Mouse (Mus musculus): ENCODE measurements at regions not wholly inside any gene's neighbourhood (a gene's known extent, or its start where the extent isn't known, plus 50 kb on each side); places are given as distances from the start of the nearest gene placed in this dataset.

DNA sequence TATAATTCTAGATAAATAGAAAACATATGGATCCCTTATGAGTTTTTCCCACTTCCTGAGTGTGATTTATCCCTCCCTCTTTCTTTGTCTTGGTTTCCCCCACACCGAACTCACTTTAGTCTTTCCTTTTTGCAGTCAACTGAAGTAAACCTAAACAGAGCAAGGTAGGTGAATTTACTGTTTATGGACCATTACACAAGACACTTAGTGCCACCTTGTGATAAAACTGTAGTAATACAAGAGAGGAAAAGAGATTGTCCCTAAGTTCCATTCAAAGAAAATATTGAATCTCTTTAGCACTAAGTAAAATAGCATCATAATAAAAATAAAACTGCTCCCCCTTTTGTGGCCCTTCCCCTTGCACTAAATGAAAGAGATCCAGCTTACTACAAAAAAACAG is 88.4 kb downstream of the B3gnt5 start:
- no peak overlapping the region for H3K27ac ChIP-seq (ENCODE audit: insufficient read depth, low read depth)
- in situ Hi-C loops (cut with MboI; ENCODE audit: low pct_ligation_motif_present, low pct_unique_long_range_greater_than_20kb, low sequenced_read_pairs), result loop anchor here (25.0 kb wide), 1 partner anchor 711 kb away; no protein-coding TSS in a partner anchor
- H3K9ac ChIP-seq (ENCODE audit: insufficient read depth, low read depth), result no peak overlapping the region
- TF ChIP-seq POLR2AphosphoS2 (IDR thresholded peaks at IDR 0.05; ENCODE audit: low read depth, low read length) (no peak), RAD21 (IDR thresholded peaks at IDR 0.05; ENCODE audit: low read depth, low read length) (peak; percentile 97), ZC3H11A (IDR thresholded peaks at IDR 0.05; ENCODE audit: low read depth, low read length) (peak; percentile 84; the same call in 1 of the 2 replicates), SMC3 (IDR thresholded peaks at IDR 0.05; ENCODE audit: low read depth, low read length) (peak; percentile 95), CTCF (conservative IDR thresholded peaks at IDR 0.05 in 1 of 2, IDR thresholded peaks at IDR 0.05 in 1 of 2; ENCODE audit: low read depth in 2 of 2, low read length in 2 of 2) (peak; percentile 44 to 93; a peak in 3 of 4 replicates), TBP (conservative IDR thresholded peaks at IDR 0.05; ENCODE audit: low read depth, low read length) (no peak)
- dilution Hi-C loops (cut with MboI; ENCODE audit: extremely low pct_ligation_motif_present, extremely low pct_unique_long_range_greater_than_20kb, low sequenced_read_pairs), result no loop called here
- no peaks in the 10 kb centered on the region for H3K79me2 ChIP-seq (replicated peaks; ENCODE audit: control insufficient read depth, extremely low read depth, insufficient read depth, poor library complexity, severe bottlenecking)
- H3K4me3 ChIP-seq (replicated peaks in 1 of 3; ENCODE audit: low read depth in 2 of 3, low read length in 2 of 3, poor library complexity in 1 of 3), result no peak overlapping the region
- peaks cover 3% of the 10 kb centered on the region for H3K9me3 ChIP-seq (replicated peaks; ENCODE audit: low read length)
- H3K4me2 ChIP-seq (ENCODE audit: insufficient read depth, low read depth, poor library complexity, severe bottlenecking), result no peak overlapping the region
- H3K27me3 ChIP-seq (replicated peaks), result no peaks in the 10 kb centered on the region
- H3K4me1 ChIP-seq (ENCODE audit: control insufficient read depth in 1 of 2, insufficient read depth in 2 of 2), result peaks cover 0 to 4% of the 10 kb centered on the region in 2 experiments; a peak in 1 of 4 replicates
- H3K36me3 ChIP-seq (replicated peaks in 1 of 2; ENCODE audit: control insufficient read depth in 1 of 2, insufficient read depth in 1 of 2, low read length in 1 of 2), result no peaks in the 10 kb centered on the region
- peak; percentile 48 for DNase-seq (ENCODE audit: extremely low read depth)

- H3K9me3 ChIP-seq (replicated peaks; ENCODE audit: low read length), result no peaks in the 10 kb centered on the region
- peaks cover 5 to 14% of the 10 kb centered on the region in 2 experiments for H3K4me1 ChIP-seq (ENCODE audit: control insufficient read depth in 1 of 2, insufficient read depth in 2 of 2)
- TF ChIP-seq PAX5 (IDR thresholded peaks at IDR 0.05; ENCODE audit: low read length), result no peak
- TF ChIP-seq USF1 (IDR thresholded peaks at IDR 0.05; ENCODE audit: low read depth, low read length), result no peak
- no peak for TF ChIP-seq IRF4 (IDR thresholded peaks at IDR 0.05; ENCODE audit: low read depth, low read length)
- TF ChIP-seq MAZ (IDR thresholded peaks at IDR 0.05; ENCODE audit: low read depth, low read length), result no peak
- no peak for TF ChIP-seq RCOR1 (conservative IDR thresholded peaks at IDR 0.05; ENCODE audit: low read depth, low read length)
- TF ChIP-seq ZC3H11A (IDR thresholded peaks at IDR 0.05; ENCODE audit: low read depth, low read length), result no peak
- TF ChIP-seq JUN (IDR thresholded peaks at IDR 0.05; ENCODE audit: insufficient read depth, low read depth, low read length), result no peak
- TF ChIP-seq ZMIZ1 (IDR thresholded peaks at IDR 0.05; ENCODE audit: low read depth, low read length), result no peak
- no peak for TF ChIP-seq POLR2AphosphoS2 (IDR thresholded peaks at IDR 0.05; ENCODE audit: low read depth, low read length)
- no peak for TF ChIP-seq MXI1 (IDR thresholded peaks at IDR 0.05; ENCODE audit: low read depth, low read length)
- TF ChIP-seq CHD2 (IDR thresholded peaks at IDR 0.05; ENCODE audit: low read length), result no peak
- no peak for TF ChIP-seq MAX (IDR thresholded peaks at IDR 0.05; ENCODE audit: low read length)
- no peak for DNase-seq (ENCODE audit: extremely low read depth)
- H3K4me2 ChIP-seq (ENCODE audit: insufficient read depth, low read depth, poor library complexity, severe bottlenecking), result no peak overlapping the region
- dilution Hi-C loops (cut with MboI; ENCODE audit: extremely low pct_ligation_motif_present, extremely low pct_unique_long_range_greater_than_20kb, low sequenced_read_pairs), result no loop called here
- H3K9ac ChIP-seq (ENCODE audit: insufficient read depth, low read depth), result no peak overlapping the region
- no peak overlapping the region for H3K4me3 ChIP-seq (replicated peaks in 1 of 3; ENCODE audit: low read depth in 2 of 3, low read length in 2 of 3, poor library complexity in 1 of 3)
- no peak overlapping the region for H3K27ac ChIP-seq (ENCODE audit: insufficient read depth, low read depth)
- H3K27me3 ChIP-seq (replicated peaks), result no peaks in the 10 kb centered on the region
- H3K36me3 ChIP-seq (replicated peaks in 1 of 2; ENCODE audit: control insufficient read depth in 1 of 2, insufficient read depth in 1 of 2, low read length in 1 of 2), result peaks cover 0 to 17% of the 10 kb centered on the region in 2 experiments
- H3K79me2 ChIP-seq (replicated peaks; ENCODE audit: control insufficient read depth, extremely low read depth, insufficient read depth, poor library complexity, severe bottlenecking), result no peaks in the 10 kb centered on the region
- in situ Hi-C loops (cut with MboI; ENCODE audit: low pct_ligation_motif_present, low pct_unique_long_range_greater_than_20kb, low sequenced_read_pairs), result no loop called here
Measured at GRCm38 (mm10) chr16:19865306-19865705, 105.3 kb downstream of the B3gnt5 start.
